In the genomic region with DNA sequence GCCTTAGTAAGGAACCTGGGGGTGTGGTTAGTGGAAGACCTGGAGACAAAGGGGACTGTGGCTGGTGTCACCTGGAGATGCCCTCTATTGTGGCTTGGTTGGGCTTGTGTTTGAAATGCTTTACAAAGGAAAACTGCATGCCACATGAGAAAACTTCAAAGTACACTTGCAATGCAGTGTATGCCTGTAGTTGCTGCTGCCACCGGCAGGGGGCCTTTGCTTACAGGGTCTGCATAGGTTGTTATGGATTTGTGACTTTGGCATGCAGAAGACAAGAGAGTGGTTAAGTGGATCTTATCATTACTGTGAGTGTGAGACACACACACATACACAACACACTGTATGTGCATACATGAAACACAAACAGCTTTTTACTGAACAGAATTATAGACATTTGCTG, we compare ENCODE assay signal across 11 mouse cellular contexts.
DNase-seq lines count a peak whose midpoint lies in the region; ATAC-seq and TF ChIP-seq lines count a peak whose summit lies in the region.
"Had no signal": no experiment of that assay in that cellular context is flagged by ENCODE, and none has a peak within 500 bp of the region (broad histone marks: within the 10 kb centered on the region; RNA-seq: fewer than 3 reads in every experiment).

No protein-coding gene starts in this region.

- H3K4me1 ChIP-seq in intestine, postnatal 0 days (replicated peaks; ENCODE audit: control insufficient read depth, insufficient read depth, low read length): no peaks in the 10 kb centered on the region
- H3K4me1 ChIP-seq in intestine, embryonic 16.5 days (ENCODE audit: control insufficient read depth, insufficient read depth, low read length): no peaks in the 10 kb centered on the region
- H3K4me1 ChIP-seq in testis, adult 2 months (ENCODE audit: control insufficient read depth, insufficient read depth, low read length): no peaks in the 10 kb centered on the region
- H3K4me1 ChIP-seq: heart, embryonic 13.5 days; hindbrain, embryonic 13.5 days; stomach, embryonic 15.5 days had no signal

- DNase-seq in testis, postnatal 14 days (ENCODE audit: low spot score): no peak
- DNase-seq in brain, embryonic 14.5 days (ENCODE audit: low read depth): peak; percentile 8
- DNase-seq in urinary bladder, adult 18-20 months (ENCODE audit: low spot score in 2 of 2): no peak

- no peak for TF ChIP-seq POLR2A in testis, adult 2 months (IDR thresholded peaks at IDR 0.05; ENCODE audit: control insufficient read depth, low read depth, low read length)
- TF ChIP-seq POLR2A in brain, embryonic 14.5 days (IDR thresholded peaks at IDR 0.05; ENCODE audit: borderline replicate concordance, extremely low read depth, insufficient read depth, insufficient read length, poor library complexity, severe bottlenecking): no peak

- H3K9me3 ChIP-seq in intestine, postnatal 0 days (ENCODE audit: control insufficient read depth): no peaks in the 10 kb centered on the region
- H3K9me3 ChIP-seq in intestine, embryonic 16.5 days (ENCODE audit: control insufficient read depth, low read length): no peaks in the 10 kb centered on the region
- H3K9me3 ChIP-seq: heart, embryonic 13.5 days; hindbrain, embryonic 13.5 days; stomach, embryonic 15.5 days had no signal

- no peak overlapping the region for H3K4me3 ChIP-seq in intestine, postnatal 0 days (ENCODE audit: low read depth, low read length)
- H3K4me3 ChIP-seq in intestine, embryonic 16.5 days (ENCODE audit: low read length): no peak overlapping the region
- H3K4me3 ChIP-seq in testis, adult 2 months (ENCODE audit: control insufficient read depth, low read depth, low read length): no peak overlapping the region
- H3K4me3 ChIP-seq: heart, embryonic 13.5 days; hindbrain, embryonic 13.5 days; stomach, embryonic 15.5 days had no signal

- ATAC-seq in intestine, postnatal 0 days: no peak
- no peak for ATAC-seq in intestine, embryonic 16.5 days
- no peak for ATAC-seq in megakaryocyte-erythroid progenitor cell, adult 5-6 weeks (replicated peaks; ENCODE audit: low FRiP score, low TSS enrichment, poor library complexity, severe bottlenecking)

- no peak overlapping the region for H3K27ac ChIP-seq in intestine, postnatal 0 days (ENCODE audit: low read depth, low read length)
- no peak overlapping the region for H3K27ac ChIP-seq in intestine, embryonic 16.5 days (ENCODE audit: low read length)
- H3K27ac ChIP-seq in testis, adult 2 months (ENCODE audit: control insufficient read depth, insufficient read depth, low read depth, low read length): no peak overlapping the region
- H3K27ac ChIP-seq: heart, embryonic 13.5 days; hindbrain, embryonic 13.5 days; stomach, embryonic 15.5 days had no signal

- H3K4me2 ChIP-seq in intestine, postnatal 0 days (replicated peaks; ENCODE audit: low read depth): no peak overlapping the region
- no peak overlapping the region for H3K4me2 ChIP-seq in intestine, embryonic 16.5 days (ENCODE audit: low read depth, low read length)
- H3K4me2 ChIP-seq: heart, embryonic 13.5 days; hindbrain, embryonic 13.5 days; liver, embryonic 11.5 days; stomach, embryonic 15.5 days had no signal

- 46% methylated on average over 1 of the region's 1 CpGs for WGBS in intestine, postnatal 0 days
- 37% methylated on average over 1 of the region's 1 CpGs for WGBS in intestine, embryonic 16.5 days

- H3K27me3 ChIP-seq in intestine, postnatal 0 days (replicated peaks; ENCODE audit: control insufficient read depth, insufficient read depth, low read length): no peaks in the 10 kb centered on the region
- H3K27me3 ChIP-seq in intestine, embryonic 16.5 days (replicated peaks; ENCODE audit: control insufficient read depth, insufficient read depth, low read length): no peaks in the 10 kb centered on the region
- H3K27me3 ChIP-seq in testis, adult 2 months (ENCODE audit: control insufficient read depth, insufficient read depth, low read length): no peaks in the 10 kb centered on the region
- H3K27me3 ChIP-seq: heart, embryonic 13.5 days; hindbrain, embryonic 13.5 days; stomach, embryonic 15.5 days had no signal

- TF ChIP-seq CTCF in intestine, postnatal 0 days (IDR thresholded peaks at IDR 0.05; ENCODE audit: low read depth): peak; percentile 43
- 0 out of 2 replicates have a peak, but pooled peaks have one; percentile 17 for TF ChIP-seq CTCF in testis, adult 2 months (IDR thresholded peaks at IDR 0.05; ENCODE audit: control insufficient read depth, insufficient read depth, insufficient replicate concordance, low read depth, low read length)
- peak; percentile 26; the same call in 1 of the 2 replicates for TF ChIP-seq CTCF in brain, embryonic 14.5 days (IDR thresholded peaks at IDR 0.05; ENCODE audit: borderline replicate concordance, extremely low read depth, insufficient read depth, insufficient read length)

- no peaks in the 10 kb centered on the region for H3K36me3 ChIP-seq in intestine, postnatal 0 days (ENCODE audit: control insufficient read depth, insufficient read depth)
- no peaks in the 10 kb centered on the region for H3K36me3 ChIP-seq in intestine, embryonic 16.5 days (ENCODE audit: control insufficient read depth, insufficient read depth, low read length)
- H3K36me3 ChIP-seq in testis, adult 2 months (ENCODE audit: control insufficient read depth, insufficient read depth, low read length): no peaks in the 10 kb centered on the region
- H3K36me3 ChIP-seq: hindbrain, embryonic 13.5 days; stomach, embryonic 15.5 days had no signal

- no peak overlapping the region for H3K9ac ChIP-seq in intestine, postnatal 0 days (ENCODE audit: low read depth, low read length)
- no peak overlapping the region for H3K9ac ChIP-seq in intestine, embryonic 16.5 days (ENCODE audit: low read depth, low read length)
- H3K9ac ChIP-seq: heart, embryonic 13.5 days; hindbrain, embryonic 13.5 days; stomach, embryonic 15.5 days had no signal
